Mouse (Mus musculus) limb, embryonic 11.5 days (tissue): ENCODE data around the gene Zfp873. TPM values are rescaled to one million over a fixed set of nuclear protein-coding genes. Genes with fewer than 3 reads are reported as not detected.

ENCODE experiments used
- polyA plus RNA-seq: library from polyadenylated mRNA; unstranded; fragments of >200 nt; fragmentation: Nextera tagmentation; extraction: Ambion mirVana; gene quantifications from 2 replicates; pipeline ENCODE4 v1.2.1, GENCODE M21; 2014

Zfp873 gene
- polyA plus RNA-seq, 1 experiment from 2014 or later, result 15.2 TPM

Other genes with a start within 250 kb of the Zfp873 start
- gene Gm4767, start 235.9 kb upstream of the Zfp873 start, polyA plus RNA-seq, result 3.2 and 4.4 TPM in 2 replicates
- 8.7 and 10.4 TPM in 2 replicates for gene Gm32687, start 184.2 kb upstream of the Zfp873 start, polyA plus RNA-seq
- gene Zfp781, start 117.6 kb upstream of the Zfp873 start, polyA plus RNA-seq, result 4.2 and 6.3 TPM in 2 replicates
- gene BC024063, start 35.2 kb downstream of the Zfp873 start, polyA plus RNA-seq, result 7.7 and 7.9 TPM in 2 replicates
- 6.2 and 6.3 TPM in 2 replicates for gene AU041133, start 79.9 kb downstream of the Zfp873 start, polyA plus RNA-seq
- gene Zfp938, start 193.2 kb downstream of the Zfp873 start, polyA plus RNA-seq, result 15.8 and 15.9 TPM in 2 replicates